Mouse (Mus musculus) heart, postnatal 0 days (tissue): Measurements from ENCODE around the gene Gm6583.

Experiments used
- CTCF ChIP-seq: IDR thresholded peaks from 2 replicates; pipeline ENCODE4 v1.5.1; 2016; ENCODE audit warnings: antibody characterized with exemption, control low read depth, low read depth
- EP300 ChIP-seq: IDR thresholded peaks from 2 replicates; pipeline ENCODE4 v1.6.1; 2016; ENCODE audit warnings: antibody characterized with exemption, low read depth

DNA sequence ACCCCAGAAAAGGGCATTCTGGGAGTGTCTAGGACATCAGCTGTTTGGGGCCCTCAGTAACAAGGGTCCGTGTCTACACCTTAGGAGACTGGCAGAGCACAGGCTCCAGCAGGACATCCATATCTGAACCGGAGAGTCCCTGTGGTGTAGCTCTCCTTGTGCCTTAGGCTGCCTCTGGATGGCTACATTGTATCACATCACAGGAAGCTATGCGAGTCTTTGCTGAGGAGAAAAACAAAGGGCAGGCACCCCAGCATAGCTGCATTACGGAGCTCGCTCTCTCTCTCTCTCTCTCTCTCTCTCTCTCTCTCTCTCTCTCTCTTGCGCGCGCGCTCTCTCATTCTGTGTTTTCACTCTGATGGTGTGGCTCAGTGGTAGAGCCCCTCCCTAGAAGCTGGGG, 26.2 kb upstream of the Gm6583 start:
- TF ChIP-seq CTCF, result no peak
- no peak for TF ChIP-seq EP300
